8 mouse cellular contexts compared by ENCODE assay signal in genomic region chr7:138083980-138084379, GRCm38 (mm10).
A peak's percentile ranks its signal among the peaks of the same experiment; 100 is the strongest.
DNase-seq lines count a peak whose midpoint lies in the region; ATAC-seq and TF ChIP-seq lines count a peak whose summit lies in the region.

No protein-coding gene starts in this region.

- H3K9me3 ChIP-seq in heart, embryonic 12.5 days (replicated peaks), result no peaks in the 10 kb centered on the region
- H3K9me3 ChIP-seq in intestine, postnatal 0 days (ENCODE audit: control insufficient read depth), result no peaks in the 10 kb centered on the region
- H3K9me3 ChIP-seq in stomach, postnatal 0 days (ENCODE audit: control insufficient read depth, low read length), result no peaks in the 10 kb centered on the region

- WGBS in heart, embryonic 12.5 days, result 19% methylated on average over 5 of the region's 5 CpGs
- 16% methylated on average over 5 of the region's 5 CpGs for WGBS in intestine, postnatal 0 days
- 18% methylated on average over 5 of the region's 5 CpGs for WGBS in stomach, postnatal 0 days

- ATAC-seq in heart, embryonic 12.5 days (ENCODE audit: insufficient number of reproducible peaks, low FRiP score), result no peak
- peak; percentile 13; the same call in 1 of the 2 replicates for ATAC-seq in intestine, postnatal 0 days
- ATAC-seq in stomach, postnatal 0 days (ENCODE audit: low FRiP score, low TSS enrichment), result peak; percentile 69; the same call in 1 of the 2 replicates

- no peaks in the 10 kb centered on the region for H3K4me1 ChIP-seq in heart, embryonic 12.5 days (replicated peaks)
- no peaks in the 10 kb centered on the region for H3K4me1 ChIP-seq in intestine, postnatal 0 days (replicated peaks; ENCODE audit: control insufficient read depth, insufficient read depth, low read length)
- H3K4me1 ChIP-seq in stomach, postnatal 0 days (replicated peaks; ENCODE audit: control insufficient read depth, insufficient read depth), result no peaks in the 10 kb centered on the region

- intact Hi-C loops in left cerebral cortex, postnatal 36 days (cut with DNase I), result no loop called here

- H3K4me2 ChIP-seq in heart, embryonic 12.5 days, result no peak overlapping the region
- H3K4me2 ChIP-seq in intestine, postnatal 0 days (replicated peaks; ENCODE audit: low read depth), result no peak overlapping the region
- no peak overlapping the region for H3K4me2 ChIP-seq in myocyte (ENCODE audit: low read depth)
- H3K4me2 ChIP-seq in stomach, postnatal 0 days (replicated peaks; ENCODE audit: low read depth), result no peak overlapping the region

- H3K36me3 ChIP-seq in heart, embryonic 12.5 days, result no peaks in the 10 kb centered on the region
- no peaks in the 10 kb centered on the region for H3K36me3 ChIP-seq in intestine, postnatal 0 days (ENCODE audit: control insufficient read depth, insufficient read depth)
- no peaks in the 10 kb centered on the region for H3K36me3 ChIP-seq in myocyte (ENCODE audit: control insufficient read depth, insufficient read depth)
- no peaks in the 10 kb centered on the region for H3K36me3 ChIP-seq in stomach, postnatal 0 days (ENCODE audit: control insufficient read depth, insufficient read depth, low read length)

- peak; percentile 98 for TF ChIP-seq CTCF in intestine, postnatal 0 days (IDR thresholded peaks at IDR 0.05; ENCODE audit: low read depth)
- peak; percentile 99 for TF ChIP-seq CTCF in stomach, postnatal 0 days (IDR thresholded peaks at IDR 0.05; ENCODE audit: low read depth)

- H3K27ac ChIP-seq in heart, embryonic 12.5 days (ENCODE audit: poor library complexity, severe bottlenecking), result no peak overlapping the region
- no peak overlapping the region for H3K27ac ChIP-seq in intestine, postnatal 0 days (ENCODE audit: low read depth, low read length)
- H3K27ac ChIP-seq in stomach, postnatal 0 days (replicated peaks), result no peak overlapping the region

- no peak for TF ChIP-seq EP300 in stomach, postnatal 0 days (optimal IDR thresholded peaks at IDR 0.05)

- no peaks in the 10 kb centered on the region for H3K27me3 ChIP-seq in heart, embryonic 12.5 days (replicated peaks)
- no peaks in the 10 kb centered on the region for H3K27me3 ChIP-seq in intestine, postnatal 0 days (replicated peaks; ENCODE audit: control insufficient read depth, insufficient read depth, low read length)
- H3K27me3 ChIP-seq in myocyte (ENCODE audit: control insufficient read depth, insufficient read depth, insufficient read length), result no peaks in the 10 kb centered on the region
- no peaks in the 10 kb centered on the region for H3K27me3 ChIP-seq in stomach, postnatal 0 days (ENCODE audit: control insufficient read depth, insufficient read depth, low read length)

- DNase-seq in heart, adult 11 months, result peak; percentile 93
- peak; percentile 21 for DNase-seq in cerebellum, adult 9-10 months
- peak; percentile 53 for DNase-seq in gastrocnemius, adult 18-20 months (ENCODE audit: low spot score)
- DNase-seq in left cerebral cortex, postnatal 36 days (ENCODE audit: low spot score in 2 of 2), result peak; percentile 31 to 33
- peak; percentile 90 for DNase-seq in stomach, postnatal 0 days (ENCODE audit: low spot score)

- H3ac ChIP-seq in myocyte (ENCODE audit: control insufficient read depth, insufficient read length), result no peak overlapping the region

- no peak for TF ChIP-seq POLR2A in myocyte (IDR thresholded peaks at IDR 0.05; ENCODE audit: insufficient read length, low read depth)

- no peak overlapping the region for H3K9ac ChIP-seq in heart, embryonic 12.5 days
- no peak overlapping the region for H3K9ac ChIP-seq in intestine, postnatal 0 days (ENCODE audit: low read depth, low read length)
- H3K9ac ChIP-seq in stomach, postnatal 0 days (ENCODE audit: low read length), result no peak overlapping the region

- H3K79me2 ChIP-seq in myocyte (ENCODE audit: control insufficient read depth, insufficient read depth), result no peaks in the 10 kb centered on the region

- no peak overlapping the region for H3K4me3 ChIP-seq in heart, embryonic 12.5 days
- no peak overlapping the region for H3K4me3 ChIP-seq in intestine, postnatal 0 days (ENCODE audit: low read depth, low read length)
- no peak overlapping the region for H3K4me3 ChIP-seq in myocyte
- H3K4me3 ChIP-seq in stomach, postnatal 0 days (ENCODE audit: low read depth, low read length), result no peak overlapping the region

TF ChIP-seq in myocyte, 11 proteins besides CTCF, POLR2A, EP300 and RAD21:
- TF ChIP-seq REST (IDR thresholded peaks at IDR 0.05; ENCODE audit: insufficient read depth, insufficient read length) (peak; percentile 71), MYOD1 (IDR thresholded peaks at IDR 0.05; ENCODE audit: control insufficient read depth in 1 of 3, insufficient read length in 2 of 3, low read depth in 2 of 3) (no peak)
TF ChIP-seq in myocyte: peak in this region for 1.

Comparison
In these comparisons a context has a peak if more than half of its experiments do, and no peak if none do; other contexts are left out.
1. DNase-seq: peak in every context shown above with its lines; median percentile 93 in heart, adult 11 months; 90 in stomach, postnatal 0 days; 53 in gastrocnemius, adult 18-20 months; 32 in left cerebral cortex, postnatal 36 days; 21 in cerebellum, adult 9-10 months.